Mouse (Mus musculus) cerebellum, adult 2 months (tissue): ENCODE measurements around the gene Oip5.

Experiments used
- CTCF ChIP-seq: fragments of 200-500 bp; IDR thresholded peaks from 2 replicates; pipeline ENCODE4 v1.5.1; 2011; ENCODE audit warnings: low read depth, mild to moderate bottlenecking, control low read depth, low read length, moderate library complexity, borderline replicate concordance; ENCODE audit not compliant: insufficient read depth
- POLR2A ChIP-seq: fragments of 200-500 bp; IDR thresholded peaks from 2 replicates; pipeline ENCODE4 v1.6.1; 2011; ENCODE audit warnings: low read length, control low read depth, borderline replicate concordance; ENCODE audit not compliant: insufficient read depth

DNA sequence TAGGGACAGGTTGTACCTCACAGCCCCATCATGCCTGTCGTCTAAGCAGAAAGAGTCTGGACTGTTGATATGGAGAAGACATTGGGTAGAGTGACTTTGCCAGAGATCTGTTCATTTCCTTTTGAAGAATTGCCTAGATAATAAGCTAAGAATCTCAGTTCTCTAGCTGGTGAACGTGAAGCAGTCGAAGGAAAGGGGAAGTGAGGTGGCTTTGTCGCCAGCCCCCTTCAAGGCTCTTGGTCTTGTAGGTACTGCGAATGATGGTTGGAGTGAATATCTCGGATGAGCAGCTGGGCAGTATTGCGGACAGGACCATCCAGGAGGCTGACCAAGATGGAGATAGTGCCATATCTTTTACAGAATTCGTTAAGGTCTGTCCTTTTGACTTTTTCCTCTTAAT, 34.0 kb downstream of the Oip5 start:
- no peak for TF ChIP-seq CTCF
- TF ChIP-seq POLR2A = no peak
